Mouse (Mus musculus) neural tube, embryonic 15.5 days (tissue): ENCODE data around the gene Cxcl17. TPM values are rescaled to one million over a fixed set of nuclear protein-coding genes. Genes with fewer than 3 reads are reported as not detected.

Source experiments
- ATAC-seq: fragments of 200-750 bp; cut with Nextera tagmentation; 2 replicates; pipeline ENCODE4 v1.8.0; 2017; ENCODE audit warnings: mild to moderate bottlenecking, moderate TSS enrichment, moderate library complexity; ENCODE audit not compliant: low FRiP score
- H3K27ac ChIP-seq: fragments of 300-500 bp; sonication (generic); replicated peaks from 2 replicates; pipeline ENCODE4 v1.5.1; 2015; ENCODE audit warnings: mild to moderate bottlenecking, inconsistent platforms
- H3K27me3 ChIP-seq: fragments of 300-500 bp; sonication (generic); replicated peaks from 2 replicates; pipeline ENCODE4 v1.6.1; 2015; ENCODE audit warnings: inconsistent platforms
- H3K36me3 ChIP-seq: fragments of 300-500 bp; sonication (generic); 2 replicates; pipeline ENCODE4 v1.6.1; 2015; ENCODE audit warnings: inconsistent platforms
- H3K4me1 ChIP-seq: fragments of 300-500 bp; sonication (generic); 2 replicates; pipeline ENCODE4 v1.6.1; 2015; ENCODE audit warnings: inconsistent platforms
- H3K4me2 ChIP-seq: fragments of 300-500 bp; sonication (generic); 2 replicates; pipeline ENCODE4 v1.6.1; 2015; ENCODE audit warnings: inconsistent platforms, mild to moderate bottlenecking, moderate library complexity
- H3K4me3 ChIP-seq: fragments of 300-500 bp; sonication (generic); replicated peaks from 2 replicates; pipeline ENCODE4 v1.5.1; 2015; ENCODE audit warnings: mild to moderate bottlenecking, inconsistent platforms
- H3K9ac ChIP-seq: fragments of 300-500 bp; sonication (generic); replicated peaks from 2 replicates; pipeline ENCODE4 v1.6.1; 2015; ENCODE audit warnings: mild to moderate bottlenecking, inconsistent platforms
- H3K9me3 ChIP-seq: fragments of 300-500 bp; sonication (generic); replicated peaks from 2 replicates; pipeline ENCODE4 v1.6.1; 2016; ENCODE audit warnings: inconsistent platforms
- WGBS: fragments of 180-500 bp; shearing (Covaris S2); methylation state at CpG from one replicate; pipeline ENCODE4 v1.1.7; 2015; ENCODE audit warnings: mixed read lengths; 5-methylcytosine and 5-hydroxymethylcytosine counted together
- polyA plus RNA-seq: library from polyadenylated mRNA; unstranded; fragments of >200 nt; fragmentation: Nextera tagmentation; extraction: Ambion mirVana; gene quantifications from 2 replicates; pipeline ENCODE4 v1.2.1, GENCODE M21; 2015

Gene Cxcl17
- polyA plus RNA-seq, 1 experiment from 2014 or later = 1.6 TPM

GRCm38 (mm10) chr7:25387811-25388440 lies 24.8 kb downstream of the Cxcl17 start:
- no peak for ATAC-seq
- H3K4me2 ChIP-seq = no peak overlapping the region
- WGBS = 96% methylated on average over 18 of the region's 18 CpGs
- no peak overlapping the region for H3K9ac ChIP-seq
- H3K4me3 ChIP-seq = no peak overlapping the region
- no peaks in the 10 kb centered on the region for H3K9me3 ChIP-seq
- peaks cover 56% of the 10 kb centered on the region for H3K36me3 ChIP-seq
- H3K4me1 ChIP-seq = peaks cover 47% of the 10 kb centered on the region
- no peak overlapping the region for H3K27ac ChIP-seq
- no peaks in the 10 kb centered on the region for H3K27me3 ChIP-seq

GRCm38 (mm10) chr7:25385850-25386555 lies 26.7 kb downstream of the Cxcl17 start:
- Histone ChIP-seq H3K27ac (peak overlapping the region; percentile 52), H3K27me3 (no peaks in the 10 kb centered on the region), H3K36me3 (peaks cover 68% of the 10 kb centered on the region), H3K4me2 (no peak overlapping the region), H3K4me1 (peaks cover 32% of the 10 kb centered on the region), H3K4me3 (no peak overlapping the region), H3K9ac (no peak overlapping the region), H3K9me3 (no peaks in the 10 kb centered on the region)
- no peak for ATAC-seq
- WGBS = 83% methylated on average over 12 of the region's 12 CpGs

- H3K4me2 ChIP-seq = no peak overlapping the region
- H3K9me3 ChIP-seq = no peaks in the 10 kb centered on the region
- 90% methylated on average over 12 of the region's 12 CpGs for WGBS
- no peak overlapping the region for H3K27ac ChIP-seq
- no peak for ATAC-seq
- no peaks in the 10 kb centered on the region for H3K27me3 ChIP-seq
- no peak overlapping the region for H3K4me3 ChIP-seq
- H3K4me1 ChIP-seq = peaks cover 27% of the 10 kb centered on the region
- H3K9ac ChIP-seq = no peak overlapping the region
- H3K36me3 ChIP-seq = peaks cover 71% of the 10 kb centered on the region
These were observed 27.4 kb downstream of the Cxcl17 start for GRCm38 (mm10) chr7:25385259-25385658.

DNA sequence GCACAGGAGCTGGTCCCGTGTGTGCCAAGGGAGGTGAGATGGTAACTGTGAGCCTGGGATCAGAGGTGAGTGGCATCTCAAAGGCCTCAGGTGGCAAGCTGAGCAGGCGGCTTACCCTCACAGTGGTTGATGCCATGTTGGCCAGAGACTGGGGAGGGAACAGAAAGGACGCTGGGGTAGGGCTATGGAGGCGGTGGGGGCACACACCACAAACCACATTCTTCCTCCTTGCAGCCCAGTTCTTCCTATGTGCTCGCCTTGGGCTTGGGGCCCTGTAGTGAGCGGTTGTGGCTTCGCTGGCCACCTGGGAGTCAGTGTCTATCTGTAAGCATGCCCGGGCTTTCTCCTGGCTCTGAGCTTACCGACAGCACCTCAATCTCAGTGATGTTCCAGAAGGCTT lies 27.9 kb downstream of the Cxcl17 start:
- Histone ChIP-seq H3K36me3 (peaks cover 71% of the 10 kb centered on the region), H3K4me1 (peaks cover 27% of the 10 kb centered on the region), H3K4me3 (no peak overlapping the region), H3K27ac (no peak overlapping the region), H3K9me3 (no peaks in the 10 kb centered on the region), H3K27me3 (no peaks in the 10 kb centered on the region), H3K4me2 (no peak overlapping the region), H3K9ac (no peak overlapping the region)
- no peak for ATAC-seq
- 92% methylated on average over 9 of the region's 9 CpGs for WGBS

GRCm38 (mm10) chr7:25384318-25384717 lies 28.4 kb downstream of the Cxcl17 start:
- Histone ChIP-seq H3K4me1 (peaks cover 28% of the 10 kb centered on the region), H3K4me2 (no peak overlapping the region), H3K36me3 (peaks cover 70% of the 10 kb centered on the region), H3K9me3 (no peaks in the 10 kb centered on the region), H3K4me3 (no peak overlapping the region), H3K27ac (no peak overlapping the region), H3K9ac (no peak overlapping the region), H3K27me3 (no peaks in the 10 kb centered on the region)
- no peak for ATAC-seq
- WGBS = 92% methylated on average over 13 of the region's 13 CpGs

- no peaks in the 10 kb centered on the region for H3K27me3 ChIP-seq
- H3K36me3 ChIP-seq = peaks cover 65% of the 10 kb centered on the region
These were observed 28.8 kb downstream of the Cxcl17 start for GRCm38 (mm10) chr7:25383891-25384290.

GRCm38 (mm10) chr7:25383385-25383784 lies 29.3 kb downstream of the Cxcl17 start:
- H3K36me3 ChIP-seq = peaks cover 62% of the 10 kb centered on the region

More at GRCm38 (mm10) chr7:25383891-25384290, 28.8 kb downstream of the Cxcl17 start:
- Histone ChIP-seq H3K4me3 (no peak overlapping the region), H3K27ac (no peak overlapping the region), H3K4me2 (no peak overlapping the region), H3K4me1 (peaks cover 29% of the 10 kb centered on the region), H3K9me3 (no peaks in the 10 kb centered on the region), H3K9ac (no peak overlapping the region)
- WGBS = 87% methylated on average over 4 of the region's 4 CpGs
- no peak for ATAC-seq

GRCm38 (mm10) chr7:25382541-25382940 lies 30.1 kb downstream of the Cxcl17 start:
- peaks cover 54% of the 10 kb centered on the region for H3K36me3 ChIP-seq
- no peaks in the 10 kb centered on the region for H3K9me3 ChIP-seq
- no peaks in the 10 kb centered on the region for H3K27me3 ChIP-seq
- no peak overlapping the region for H3K4me2 ChIP-seq
- no peak overlapping the region for H3K9ac ChIP-seq
- H3K4me1 ChIP-seq = peaks cover 35% of the 10 kb centered on the region
- no peak for ATAC-seq
- H3K27ac ChIP-seq = no peak overlapping the region
- no peak overlapping the region for H3K4me3 ChIP-seq

More at GRCm38 (mm10) chr7:25383385-25383784, 29.3 kb downstream of the Cxcl17 start:
- Histone ChIP-seq H3K4me3 (no peak overlapping the region), H3K27me3 (no peaks in the 10 kb centered on the region), H3K4me2 (no peak overlapping the region), H3K9ac (no peak overlapping the region), H3K27ac (no peak overlapping the region), H3K9me3 (no peaks in the 10 kb centered on the region), H3K4me1 (peaks cover 29% of the 10 kb centered on the region)
- 92% methylated on average over 7 of the region's 7 CpGs for WGBS
- no peak for ATAC-seq

GRCm38 (mm10) chr7:25381284-25381680 lies 31.4 kb downstream of the Cxcl17 start:
- 52% methylated on average over 3 of the region's 3 CpGs for WGBS
- Histone ChIP-seq H3K9me3 (no peaks in the 10 kb centered on the region), H3K4me2 (no peak overlapping the region), H3K4me1 (peaks cover 42% of the 10 kb centered on the region), H3K27me3 (no peaks in the 10 kb centered on the region), H3K9ac (no peak overlapping the region), H3K4me3 (no peak overlapping the region), H3K27ac (no peak overlapping the region), H3K36me3 (peaks cover 43% of the 10 kb centered on the region)
- no peak for ATAC-seq

- Histone ChIP-seq H3K9ac (no peak overlapping the region), H3K4me1 (peaks cover 37% of the 10 kb centered on the region), H3K27ac (no peak overlapping the region), H3K4me3 (no peak overlapping the region), H3K4me2 (peak overlapping the region; percentile 57), H3K36me3 (peaks cover 37% of the 10 kb centered on the region), H3K27me3 (no peaks in the 10 kb centered on the region), H3K9me3 (no peaks in the 10 kb centered on the region)
- 68% methylated on average over 18 of the region's 18 CpGs for WGBS
- ATAC-seq = no peak
These were observed 32.0 kb downstream of the Cxcl17 start for GRCm38 (mm10) chr7:25380392-25381283.

DNA sequence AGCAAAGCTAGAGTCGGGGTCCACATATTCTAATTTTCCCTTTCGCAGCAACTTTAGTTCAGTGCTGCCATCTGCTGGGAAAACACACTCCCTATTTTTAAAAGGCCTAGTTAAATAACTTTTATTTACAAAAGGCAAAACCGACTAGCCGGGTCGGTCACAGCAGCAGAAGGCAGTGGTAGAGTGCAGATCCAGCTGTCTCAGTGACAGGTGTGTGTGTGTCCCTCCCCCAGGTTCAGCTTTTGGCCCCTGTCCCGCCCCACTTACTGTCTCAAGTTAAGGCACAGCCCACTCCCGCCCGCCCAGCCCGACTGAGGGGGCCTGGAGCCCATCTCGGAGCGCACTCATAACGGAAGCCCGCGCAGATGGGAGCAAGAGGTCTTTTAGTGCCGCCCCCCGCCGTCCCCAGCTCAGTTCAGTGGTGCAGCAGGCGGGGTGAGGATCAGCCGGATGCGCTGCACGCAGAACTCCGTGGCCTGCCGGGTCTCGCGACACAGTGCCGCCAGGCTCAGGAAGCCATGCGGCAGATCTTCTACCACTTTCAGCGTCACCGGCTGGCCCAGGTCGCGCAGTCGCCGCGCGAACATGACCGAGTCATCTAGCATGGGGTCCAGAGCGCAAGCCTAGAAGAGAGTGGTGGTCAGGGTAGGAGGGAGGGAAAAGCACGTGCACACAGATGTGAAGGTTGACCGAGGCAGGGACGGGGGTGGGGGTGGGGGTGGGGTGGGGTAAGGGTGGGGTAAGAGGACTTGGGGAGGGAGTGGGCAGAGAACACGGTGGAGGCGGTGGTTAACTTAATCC lies 32.9 kb downstream of the Cxcl17 start:
- 0 out of 2 replicates have a peak overlapping the region, but pooled peaks have one; percentile 30 for H3K27ac ChIP-seq
- H3K4me1 ChIP-seq = peaks cover 35% of the 10 kb centered on the region
- peaks cover 28% of the 10 kb centered on the region for H3K36me3 ChIP-seq
- H3K9ac ChIP-seq = peak overlapping the region; percentile 24
- H3K4me3 ChIP-seq = peak overlapping the region; percentile 28
- peak; percentile 16; the same call in 1 of the 2 replicates for ATAC-seq
- H3K9me3 ChIP-seq = no peaks in the 10 kb centered on the region
- 3% methylated on average over 42 of the region's 42 CpGs for WGBS
- H3K27me3 ChIP-seq = no peaks in the 10 kb centered on the region
- peak overlapping the region; percentile 57 for H3K4me2 ChIP-seq
